Mouse (Mus musculus) liver, embryonic 13.5 days (tissue): ENCODE results near the gene Cipc. TPM values are rescaled to one million over a fixed set of nuclear protein-coding genes. Genes with fewer than 3 reads are reported as not detected.

Experiments
- ATAC-seq: fragments of 200-750 bp; cut with Nextera tagmentation; 2 replicates; pipeline ENCODE4 v1.8.0; 2017; ENCODE audit warnings: low read depth, mild to moderate bottlenecking, moderate number of reproducible peaks, moderate library complexity
- DNase-seq: peaks from one replicate; pipeline ENCODE4 v3.0.0; 2022
- H3K27ac ChIP-seq: fragments of 300-500 bp; sonication (generic); 2 replicates; pipeline ENCODE4 v1.5.1; 2015; ENCODE audit warnings: moderate library complexity, mild to moderate bottlenecking, inconsistent platforms
- H3K27me3 ChIP-seq: fragments of 300-500 bp; sonication (generic); 2 replicates; pipeline ENCODE4 v1.6.1; 2015; ENCODE audit warnings: mild to moderate bottlenecking, inconsistent platforms
- H3K36me3 ChIP-seq: fragments of 300-500 bp; sonication (generic); 2 replicates; pipeline ENCODE4 v1.6.1; 2015; ENCODE audit warnings: mild to moderate bottlenecking, inconsistent platforms
- H3K4me1 ChIP-seq: fragments of 300-500 bp; sonication (generic); replicated peaks from 2 replicates; pipeline ENCODE4 v1.6.1; 2015; ENCODE audit warnings: inconsistent platforms
- H3K4me2 ChIP-seq: fragments of 300-500 bp; sonication (generic); 2 replicates; pipeline ENCODE4 v1.6.1; 2015; ENCODE audit warnings: inconsistent platforms, mild to moderate bottlenecking, moderate library complexity
- H3K4me3 ChIP-seq: fragments of 300-500 bp; sonication (generic); replicated peaks from 2 replicates; pipeline ENCODE4 v1.5.1; 2015; ENCODE audit warnings: mild to moderate bottlenecking, inconsistent platforms
- H3K9ac ChIP-seq: fragments of 300-500 bp; sonication (generic); 2 replicates; pipeline ENCODE4 v1.6.1; 2015; ENCODE audit warnings: mild to moderate bottlenecking, inconsistent platforms
- H3K9me3 ChIP-seq: fragments of 300-500 bp; sonication (generic); replicated peaks from 2 replicates; pipeline ENCODE4 v1.6.1; 2016; ENCODE audit warnings: inconsistent platforms
- WGBS: fragments of 180-500 bp; shearing (Covaris S2); methylation state at CpG from one replicate; pipeline ENCODE4 v1.1.7; 2015; ENCODE audit not compliant: insufficient replicate concordance; 5-methylcytosine and 5-hydroxymethylcytosine counted together
- polyA plus RNA-seq: library from polyadenylated mRNA; unstranded; fragments of >200 nt; fragmentation: Nextera tagmentation; extraction: Ambion mirVana; gene quantifications from 2 replicates; pipeline ENCODE4 v1.2.1, GENCODE M21; 2015

The Cipc gene
- polyA plus RNA-seq, 1 experiment from 2014 or later, result 11.6 TPM

- H3K9ac ChIP-seq, result no peak overlapping the region
- ATAC-seq, result peak; percentile 32; the same call in 1 of the 2 replicates
- H3K4me2 ChIP-seq, result peak overlapping the region; percentile 23
- no peaks in the 10 kb centered on the region for H3K36me3 ChIP-seq
- H3K4me3 ChIP-seq, result no peak overlapping the region
- DNase-seq, result no peak
- peaks cover 10% of the 10 kb centered on the region for H3K27me3 ChIP-seq
- peaks cover 42% of the 10 kb centered on the region for H3K4me1 ChIP-seq
- no peaks in the 10 kb centered on the region for H3K9me3 ChIP-seq
- WGBS, result 21% methylated on average over 2 of the region's 2 CpGs
- peak overlapping the region; percentile 41 for H3K27ac ChIP-seq
Observed at GRCm38 (mm10) chr12:86914351-86914750, 32.5 kb upstream of the Cipc start.

- H3K9me3 ChIP-seq, result no peaks in the 10 kb centered on the region
- no peak overlapping the region for H3K9ac ChIP-seq
- H3K4me2 ChIP-seq, result peak overlapping the region; percentile 23
- DNase-seq (no peak), ATAC-seq (0 out of 2 replicates have a peak, but pooled peaks have one; percentile 14)
- peak overlapping the region; percentile 41 for H3K27ac ChIP-seq
- no peak overlapping the region for H3K4me3 ChIP-seq
- H3K27me3 ChIP-seq, result peaks cover 10% of the 10 kb centered on the region
- WGBS, result 17% methylated on average over 6 of the region's 6 CpGs
- peaks cover 44% of the 10 kb centered on the region for H3K4me1 ChIP-seq
- H3K36me3 ChIP-seq, result no peaks in the 10 kb centered on the region
Observed at GRCm38 (mm10) chr12:86914756-86915155, 32.1 kb upstream of the Cipc start.

GRCm38 (mm10) chr12:86915617-86916016, 31.2 kb upstream of the Cipc start:
- Histone ChIP-seq H3K4me3 (no peak overlapping the region), H3K9ac (no peak overlapping the region), H3K4me1 (peaks cover 46% of the 10 kb centered on the region), H3K36me3 (no peaks in the 10 kb centered on the region), H3K9me3 (no peaks in the 10 kb centered on the region), H3K4me2 (no peak overlapping the region), H3K27ac (no peak overlapping the region), H3K27me3 (peaks cover 10% of the 10 kb centered on the region)
- 68% methylated on average over 7 of the region's 7 CpGs for WGBS
- ATAC-seq, result no peak
- DNase-seq, result no peak

DNA sequence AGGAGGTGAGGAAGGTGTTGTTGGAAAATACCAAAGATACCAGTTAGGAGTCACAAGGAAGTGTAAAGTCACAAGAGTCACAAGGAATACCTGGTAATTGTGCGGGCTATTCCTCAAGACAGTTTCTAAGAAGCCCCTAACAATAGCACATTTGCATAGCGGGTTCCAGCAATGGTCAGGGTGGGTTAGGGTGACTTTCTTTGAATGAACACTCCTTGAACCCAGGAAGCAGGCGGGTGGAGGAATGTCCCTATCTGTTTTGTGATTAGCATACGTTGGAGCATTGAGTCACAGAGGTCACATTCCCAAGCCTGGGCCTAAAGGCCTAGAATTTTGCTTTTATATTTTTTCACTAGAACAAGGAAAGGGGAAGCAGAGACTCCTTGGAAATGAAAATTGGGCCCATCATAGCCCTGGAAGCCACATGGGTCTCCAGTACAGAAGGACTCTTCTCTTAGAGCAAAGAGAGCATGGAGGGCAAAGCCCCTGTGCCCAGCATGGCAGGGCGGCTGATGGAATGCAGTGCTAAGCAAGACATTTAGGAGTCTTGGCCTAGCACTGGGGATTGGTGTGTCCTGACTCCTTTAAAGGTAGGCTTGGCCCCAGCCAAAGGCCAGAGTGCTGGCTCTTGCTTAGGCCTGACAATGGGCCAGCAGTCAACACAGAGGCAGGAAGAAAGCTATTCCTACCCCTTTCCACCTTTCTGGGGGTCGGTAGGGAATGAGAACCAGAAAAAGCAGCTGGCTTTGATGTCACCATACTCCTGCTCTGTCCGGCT, 29.9 kb upstream of the Cipc start:
- H3K4me3 ChIP-seq, result no peak overlapping the region
- H3K27me3 ChIP-seq, result peaks cover 5% of the 10 kb centered on the region
- no peak overlapping the region for H3K27ac ChIP-seq
- H3K4me2 ChIP-seq, result no peak overlapping the region
- H3K4me1 ChIP-seq, result peaks cover 46% of the 10 kb centered on the region
- DNase-seq (no peak), ATAC-seq (no peak)
- no peaks in the 10 kb centered on the region for H3K9me3 ChIP-seq
- H3K9ac ChIP-seq, result no peak overlapping the region
- no peaks in the 10 kb centered on the region for H3K36me3 ChIP-seq
- 62% methylated on average over 7 of the region's 7 CpGs for WGBS

- ATAC-seq (peak; percentile 59), DNase-seq (no peak)
- Histone ChIP-seq H3K27ac (no peak overlapping the region), H3K4me1 (peaks cover 38% of the 10 kb centered on the region), H3K36me3 (no peaks in the 10 kb centered on the region), H3K4me2 (no peak overlapping the region), H3K4me3 (no peak overlapping the region), H3K9me3 (no peaks in the 10 kb centered on the region), H3K27me3 (no peaks in the 10 kb centered on the region), H3K9ac (no peak overlapping the region)
- WGBS, result 27% methylated on average over 11 of the region's 11 CpGs
Observed at GRCm38 (mm10) chr12:86918361-86918967, 28.4 kb upstream of the Cipc start.

GRCm38 (mm10) chr12:86918983-86919722, 27.7 kb upstream of the Cipc start:
- Histone ChIP-seq H3K9me3 (no peaks in the 10 kb centered on the region), H3K4me2 (no peak overlapping the region), H3K27ac (no peak overlapping the region), H3K36me3 (no peaks in the 10 kb centered on the region), H3K4me3 (no peak overlapping the region), H3K27me3 (no peaks in the 10 kb centered on the region), H3K4me1 (peaks cover 33% of the 10 kb centered on the region), H3K9ac (no peak overlapping the region)
- 70% methylated on average over 17 of the region's 17 CpGs for WGBS
- DNase-seq (no peak), ATAC-seq (no peak)

DNA sequence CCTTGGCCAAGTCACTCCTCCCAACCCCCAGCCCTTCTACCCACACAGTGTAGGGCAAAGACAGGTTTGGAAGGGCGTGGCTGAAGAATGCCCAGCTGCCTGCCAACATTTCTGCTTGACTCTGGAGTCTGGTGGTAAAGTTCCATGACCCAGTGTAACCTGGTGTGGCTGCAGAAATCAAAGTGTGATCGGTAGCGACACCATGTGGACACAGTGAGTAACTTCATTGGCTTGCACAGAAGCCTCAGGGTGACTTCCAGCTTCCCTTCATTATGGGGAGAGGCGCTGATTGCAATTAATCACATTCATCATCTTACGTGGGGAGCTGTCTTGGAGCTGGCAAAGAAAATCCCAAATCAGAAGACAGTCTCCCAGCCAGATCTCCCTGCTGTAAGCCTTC, 23.0 kb upstream of the Cipc start:
- ATAC-seq, result peak; percentile 29; the same call in 1 of the 2 replicates
- Histone ChIP-seq H3K4me3 (no peak overlapping the region), H3K9me3 (no peaks in the 10 kb centered on the region), H3K27me3 (no peaks in the 10 kb centered on the region), H3K4me2 (no peak overlapping the region), H3K4me1 (peaks cover 9% of the 10 kb centered on the region), H3K27ac (no peak overlapping the region), H3K9ac (no peak overlapping the region), H3K36me3 (no peaks in the 10 kb centered on the region)
- WGBS, result 3% methylated on average over 5 of the region's 5 CpGs
- peak; percentile 31 for DNase-seq

DNA sequence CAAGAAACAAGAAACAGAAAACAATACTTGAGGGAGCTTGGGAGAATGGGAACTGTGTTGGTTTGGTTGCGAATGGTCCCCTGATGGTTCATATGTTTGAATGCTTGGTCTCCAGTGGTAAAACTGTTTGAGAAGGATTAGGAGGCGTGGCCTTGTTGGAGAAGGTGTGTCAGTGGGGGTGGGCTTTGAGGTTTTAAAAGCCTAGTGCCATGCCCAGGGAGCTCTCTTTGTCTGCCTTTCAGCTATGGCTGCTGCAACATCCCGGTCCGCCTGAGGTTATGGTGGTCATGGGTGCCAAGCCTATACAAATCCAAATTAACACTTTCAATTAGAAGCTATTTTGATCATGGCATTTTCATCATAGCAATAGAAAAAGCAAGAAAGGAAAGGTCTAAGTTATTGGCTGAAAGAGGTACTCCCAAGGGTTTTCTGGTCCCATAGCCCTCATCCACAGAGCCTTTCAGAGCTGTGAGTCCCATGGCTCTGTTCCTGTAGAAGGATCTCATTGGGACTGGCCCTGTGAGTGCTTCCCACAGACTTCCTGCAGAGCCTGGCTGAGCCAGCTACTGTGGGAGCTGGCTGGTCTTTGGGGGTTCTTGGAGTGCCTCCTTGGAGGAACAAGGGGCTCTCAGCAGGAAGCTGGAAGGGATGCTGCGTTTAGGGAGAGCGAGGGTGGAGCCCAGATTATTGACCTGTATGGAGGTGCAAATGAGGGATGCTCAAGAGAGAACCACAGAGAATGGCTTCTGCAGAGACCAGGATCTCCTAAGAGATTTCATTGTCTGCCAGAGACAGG, 15.7 kb upstream of the Cipc start:
- no peak overlapping the region for H3K4me2 ChIP-seq
- DNase-seq (no peak), ATAC-seq (no peak)
- H3K9me3 ChIP-seq, result no peaks in the 10 kb centered on the region
- no peaks in the 10 kb centered on the region for H3K4me1 ChIP-seq
- H3K36me3 ChIP-seq, result no peaks in the 10 kb centered on the region
- WGBS, result 66% methylated on average over 6 of the region's 6 CpGs
- no peak overlapping the region for H3K27ac ChIP-seq
- H3K4me3 ChIP-seq, result no peak overlapping the region
- H3K27me3 ChIP-seq, result peaks cover 2% of the 10 kb centered on the region; the same call in 1 of the 2 replicates
- H3K9ac ChIP-seq, result no peak overlapping the region

DNA sequence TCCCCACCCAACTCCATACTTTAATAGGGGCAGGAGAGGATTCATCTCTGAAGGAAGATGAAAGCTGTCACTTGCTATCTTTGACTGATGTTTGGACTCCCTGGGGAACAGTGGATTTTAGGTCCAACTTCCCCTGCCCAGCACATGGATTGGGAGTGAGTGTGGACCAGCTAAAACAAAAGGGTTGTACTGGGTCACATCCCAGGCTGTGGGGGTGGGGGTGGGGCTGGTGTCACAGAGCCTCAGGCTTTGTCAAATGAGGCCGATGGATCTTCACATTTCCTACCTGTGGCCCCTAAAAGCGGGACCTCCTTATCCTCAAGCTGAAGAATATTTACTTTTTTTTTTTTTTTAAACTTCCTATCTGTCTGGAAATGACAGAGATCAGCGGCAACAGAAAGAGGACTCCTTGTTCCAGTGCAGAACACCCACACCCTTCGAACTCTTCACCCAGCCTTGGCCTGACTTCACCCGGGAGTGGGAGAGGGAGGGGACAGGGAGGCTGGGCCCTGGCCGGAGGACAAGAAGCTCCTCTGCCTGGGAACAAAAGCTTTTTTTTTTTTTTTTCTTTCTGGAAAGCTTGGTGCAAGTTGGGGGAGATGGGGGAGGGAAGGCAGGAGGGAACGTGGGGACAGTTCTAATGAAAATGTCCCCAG, 14.8 kb upstream of the Cipc start:
- H3K36me3 ChIP-seq, result no peaks in the 10 kb centered on the region
- peaks cover 4% of the 10 kb centered on the region; the same call in 1 of the 2 replicates for H3K27me3 ChIP-seq
- no peak overlapping the region for H3K27ac ChIP-seq
- 26% methylated on average over 7 of the region's 7 CpGs for WGBS
- H3K4me3 ChIP-seq, result no peak overlapping the region
- no peak overlapping the region for H3K9ac ChIP-seq
- H3K4me2 ChIP-seq, result no peak overlapping the region
- DNase-seq (no peak), ATAC-seq (no peak)
- H3K4me1 ChIP-seq, result no peaks in the 10 kb centered on the region
- no peaks in the 10 kb centered on the region for H3K9me3 ChIP-seq

GRCm38 (mm10) chr12:86932575-86932952, 14.3 kb upstream of the Cipc start:
- DNase-seq (no peak), ATAC-seq (no peak)
- no peak overlapping the region for H3K27ac ChIP-seq
- no peak overlapping the region for H3K9ac ChIP-seq
- no peak overlapping the region for H3K4me3 ChIP-seq
- H3K36me3 ChIP-seq, result no peaks in the 10 kb centered on the region
- no peaks in the 10 kb centered on the region for H3K4me1 ChIP-seq
- H3K9me3 ChIP-seq, result no peaks in the 10 kb centered on the region
- H3K27me3 ChIP-seq, result peaks cover 5% of the 10 kb centered on the region; the same call in 1 of the 2 replicates
- 50% methylated on average over 6 of the region's 6 CpGs for WGBS
- no peak overlapping the region for H3K4me2 ChIP-seq
